Mouse (Mus musculus): ENCODE results near the gene Fxyd3.

Fxyd3 gene

DNA sequence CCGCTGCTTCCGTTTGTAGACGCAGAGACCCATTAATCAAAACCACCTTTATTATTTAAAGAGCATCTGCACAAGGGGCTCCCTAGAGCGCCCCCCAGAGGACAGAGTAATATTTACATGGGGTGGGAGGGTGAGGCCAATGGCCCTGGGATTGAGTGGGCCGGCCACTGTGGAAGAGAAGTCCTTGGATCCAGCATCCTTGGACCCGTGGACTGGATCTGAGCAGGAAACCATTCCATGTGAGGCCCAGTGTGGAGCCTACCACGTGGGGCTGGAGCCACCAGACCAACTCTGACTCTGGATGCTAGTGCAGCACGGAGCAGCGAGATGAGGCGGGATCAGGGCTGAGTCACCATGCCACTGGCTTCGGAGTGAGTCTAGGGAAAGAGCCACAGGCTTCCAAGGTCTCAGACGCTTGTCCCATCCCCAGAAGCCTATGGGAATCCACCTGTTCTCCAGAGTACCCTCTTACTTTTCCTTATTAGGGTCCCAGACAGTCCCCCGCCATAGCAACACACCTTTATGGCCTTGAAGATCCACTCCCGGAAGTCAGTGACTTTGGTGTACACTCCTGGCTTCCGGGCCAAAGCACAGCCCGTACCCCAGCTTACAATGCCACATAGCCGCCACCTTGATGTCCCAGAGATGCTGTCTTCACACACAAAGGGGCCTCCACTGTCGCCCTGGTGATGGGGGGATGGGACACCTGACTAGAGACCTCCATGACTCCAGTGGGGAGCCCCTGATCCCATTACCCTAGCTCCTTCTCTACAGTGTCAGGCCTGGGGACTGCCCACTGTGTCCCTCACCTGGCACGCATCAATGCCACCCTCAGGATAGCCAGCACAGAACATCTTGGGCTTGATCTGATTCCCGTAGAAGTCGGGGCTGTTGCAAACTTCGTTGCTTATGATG, 22.4 kb upstream of the Fxyd3 start:
- peak in 1 of 2 experiments; percentile 49 for DNase-seq

DNA sequence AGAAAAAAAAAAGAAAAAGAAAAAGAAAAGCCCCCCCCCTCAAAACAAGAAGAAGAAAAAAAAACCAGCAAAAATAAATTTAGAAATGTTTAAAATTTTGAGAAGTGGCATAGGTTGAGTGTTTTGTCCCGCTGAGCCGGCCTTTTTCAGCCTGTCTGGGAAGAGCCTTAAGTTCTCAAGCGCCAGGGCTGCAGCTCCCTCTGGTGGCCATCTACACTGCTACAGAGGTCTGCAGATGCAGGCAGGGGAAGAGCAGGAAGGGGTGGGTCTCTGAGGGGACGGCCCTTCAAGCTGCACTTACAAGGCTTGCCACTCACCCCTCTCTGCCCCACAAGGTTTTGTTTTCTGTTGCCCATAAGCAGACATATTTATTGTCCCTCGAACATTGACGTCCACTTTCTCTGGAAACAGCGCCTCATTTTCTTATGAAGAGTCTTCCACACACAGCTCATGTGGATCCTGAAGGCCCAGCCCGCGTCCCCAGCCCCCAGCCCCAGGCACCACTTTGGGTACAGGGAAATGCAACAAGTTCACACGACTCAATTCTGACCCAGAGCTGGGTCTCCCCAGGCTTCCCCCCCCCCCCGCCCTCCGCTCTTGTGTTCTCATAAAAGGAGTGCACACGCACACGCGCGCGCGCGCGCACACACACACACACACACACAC, 21.2 kb upstream of the Fxyd3 start:
- peak; percentile 97 to 98 for DNase-seq

DNA sequence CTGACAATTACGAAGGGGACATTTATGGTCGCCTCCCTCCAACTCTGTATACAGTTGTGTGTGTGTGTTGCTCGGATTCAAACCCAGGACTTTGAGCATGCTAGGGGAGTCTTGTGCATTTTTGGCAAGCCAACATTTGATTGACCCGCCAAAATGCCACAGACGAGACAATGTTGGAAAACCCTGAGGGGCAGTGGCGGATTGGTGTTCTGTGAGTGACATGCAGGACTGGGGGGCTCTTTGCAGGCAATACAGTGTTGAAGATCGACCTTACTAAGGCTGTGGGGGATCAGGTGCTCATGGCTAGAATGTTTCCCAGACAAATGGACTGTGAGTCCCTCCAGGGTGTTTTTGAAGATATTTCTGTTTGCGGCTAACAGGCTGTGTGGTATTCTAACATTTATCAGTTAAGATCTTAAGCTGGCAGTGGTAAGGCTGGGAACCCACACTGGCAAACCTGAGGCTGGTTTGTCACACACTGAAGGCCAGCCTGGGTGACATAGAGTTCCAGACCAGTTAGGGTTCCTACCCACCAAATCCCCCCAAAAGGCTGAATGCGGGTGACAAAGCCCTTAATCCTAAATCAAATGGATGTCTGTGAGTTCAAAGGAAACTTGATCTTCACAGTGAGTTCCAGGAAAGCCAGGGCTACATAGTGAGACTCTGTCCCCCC, 20.5 kb upstream of the Fxyd3 start:
- DNase-seq = no peak

DNA sequence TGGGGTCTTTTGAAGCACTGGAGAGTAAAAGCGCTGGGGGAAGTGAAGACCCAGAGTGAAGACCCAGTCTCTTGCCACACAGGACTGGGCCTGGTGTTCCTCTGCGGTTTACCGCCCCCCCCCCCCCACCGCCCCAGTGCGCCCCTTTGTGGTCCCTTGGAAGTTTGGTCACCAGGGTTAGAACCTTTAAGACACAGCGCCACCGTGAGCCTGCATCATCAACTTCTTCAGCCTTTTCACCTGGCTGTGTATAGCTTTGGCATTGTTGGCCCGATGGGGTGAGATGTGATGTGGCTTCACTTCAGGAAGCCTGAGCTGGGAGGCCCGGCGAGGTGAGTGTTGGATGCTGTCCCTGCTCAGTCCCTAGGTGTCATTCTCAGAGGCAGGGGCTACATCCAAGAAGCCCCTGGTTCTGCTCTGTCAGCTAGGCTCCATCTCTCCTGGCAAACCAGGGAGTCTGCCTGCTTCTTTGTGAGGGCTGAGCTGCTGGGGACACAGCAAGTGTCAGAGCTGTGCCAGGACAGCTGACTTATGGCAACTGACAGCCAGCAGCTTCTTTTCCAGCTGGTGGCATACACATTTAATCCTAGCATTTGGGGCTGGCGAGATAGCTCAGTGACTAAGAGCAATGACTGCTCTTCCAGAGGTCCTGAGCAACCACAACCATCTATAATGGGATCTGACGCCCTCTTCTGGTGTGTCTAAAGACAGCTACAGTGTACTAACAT, 18.4 kb upstream of the Fxyd3 start:
- DNase-seq = peak; percentile 70

DNA sequence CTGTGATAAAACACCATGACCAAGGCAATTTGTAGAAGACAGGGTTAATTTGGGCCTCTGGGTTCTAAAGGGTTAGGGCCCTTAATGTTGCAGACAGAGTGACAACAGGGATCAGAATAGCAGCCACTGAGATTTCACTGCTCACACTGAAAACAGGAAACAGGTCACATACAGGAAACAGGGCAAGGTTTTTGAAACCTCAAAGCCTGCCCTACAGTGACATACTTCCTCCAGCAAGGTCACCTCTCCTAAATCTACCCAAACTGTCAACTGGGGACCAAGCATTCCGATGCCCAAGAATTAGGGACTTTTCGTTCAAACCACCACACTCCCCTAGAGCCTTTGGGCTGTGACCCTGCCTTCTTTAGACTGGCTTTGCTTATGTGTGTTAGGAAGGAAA, 13.2 kb upstream of the Fxyd3 start:
- DNase-seq = no peak

DNA sequence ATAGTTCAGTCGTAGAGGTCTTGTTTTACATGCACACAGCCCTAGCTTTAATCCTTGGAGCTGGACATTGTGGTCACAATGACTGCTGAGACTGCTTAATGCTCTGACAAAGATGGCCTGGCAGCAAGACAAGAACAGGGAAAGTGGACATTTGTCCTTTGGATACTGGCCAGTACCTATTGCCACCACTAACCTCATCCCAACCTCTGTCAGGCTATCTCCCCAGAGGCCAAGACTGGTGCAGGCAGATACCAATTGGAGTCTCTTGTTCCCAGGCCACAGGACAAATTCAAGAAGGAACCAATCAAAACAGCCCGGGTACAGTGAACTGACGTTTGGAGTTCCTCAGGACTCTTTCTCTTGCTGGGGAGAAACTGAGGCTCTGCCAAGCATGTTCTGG, 11.7 kb upstream of the Fxyd3 start:
- DNase-seq = no peak

DNA sequence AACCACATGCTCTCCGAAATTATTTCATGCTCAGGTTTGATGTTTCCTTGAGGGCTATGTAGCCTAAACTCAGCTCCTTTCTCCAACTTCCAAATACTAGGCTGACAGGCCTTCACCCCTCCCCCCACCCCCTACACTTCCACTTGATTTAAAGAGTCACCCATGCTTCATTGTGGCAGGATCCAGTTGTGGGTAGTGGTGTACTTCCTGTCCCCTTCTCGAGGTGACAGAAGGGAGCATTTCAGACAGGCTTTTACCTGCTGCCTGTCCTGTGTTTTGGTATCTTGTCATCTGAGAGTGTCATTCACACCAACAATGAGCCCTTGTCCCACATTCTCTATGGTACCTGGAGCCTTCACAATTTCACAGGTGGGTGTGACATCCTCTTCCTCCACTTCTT, 10.8 kb upstream of the Fxyd3 start:
- DNase-seq = no peak

DNA sequence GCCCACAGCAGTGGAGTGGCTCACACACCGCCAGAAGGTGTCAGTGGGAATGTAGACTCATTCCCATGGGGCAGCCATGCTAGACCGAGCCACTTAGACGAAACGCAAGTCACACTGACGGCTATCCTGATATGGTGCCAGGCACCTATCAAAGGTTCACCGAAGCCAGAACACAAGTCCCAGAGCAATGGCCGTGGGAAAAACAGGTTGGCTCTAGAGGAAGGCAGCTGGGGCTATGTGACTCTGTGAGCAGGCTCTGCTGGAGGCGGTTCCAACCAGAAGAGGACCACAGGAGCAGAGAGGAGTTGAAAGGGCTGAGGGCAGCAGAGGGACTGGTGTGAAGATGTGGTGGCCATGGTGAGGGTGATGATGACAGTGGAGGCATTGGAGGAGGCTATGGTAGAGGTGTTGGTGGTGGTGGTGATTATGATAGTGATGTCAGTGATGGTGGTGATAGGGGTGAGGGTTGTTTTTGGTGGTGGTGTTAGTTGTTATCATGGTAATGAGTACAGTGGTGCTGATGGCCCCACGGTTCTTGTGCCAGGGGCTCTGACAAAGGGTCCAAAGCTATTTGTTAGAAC, 9.8 kb upstream of the Fxyd3 start:
- DNase-seq = peak in 1 of 2 experiments; percentile 15

DNA sequence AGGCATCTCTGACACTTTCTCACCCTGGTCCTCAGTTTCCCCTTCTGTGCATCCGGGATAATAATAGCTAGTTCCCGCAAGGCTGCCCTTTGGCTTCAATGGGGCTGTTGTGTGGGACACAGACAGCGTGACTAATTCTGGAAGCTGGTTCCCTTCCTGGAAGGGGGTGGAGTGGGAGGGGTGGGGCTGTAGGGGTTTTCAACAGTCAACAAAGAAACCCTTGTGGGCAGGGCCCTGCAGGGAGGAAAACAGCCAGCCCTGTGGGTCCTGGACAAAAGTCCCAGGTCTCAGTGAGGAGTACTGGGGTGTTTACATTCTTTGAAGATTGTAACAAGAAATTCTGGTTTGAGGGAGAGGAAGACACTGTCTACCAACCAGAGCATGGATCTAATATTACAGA, 8.7 kb upstream of the Fxyd3 start:
- DNase-seq = peak in 1 of 2 experiments; percentile 47

DNA sequence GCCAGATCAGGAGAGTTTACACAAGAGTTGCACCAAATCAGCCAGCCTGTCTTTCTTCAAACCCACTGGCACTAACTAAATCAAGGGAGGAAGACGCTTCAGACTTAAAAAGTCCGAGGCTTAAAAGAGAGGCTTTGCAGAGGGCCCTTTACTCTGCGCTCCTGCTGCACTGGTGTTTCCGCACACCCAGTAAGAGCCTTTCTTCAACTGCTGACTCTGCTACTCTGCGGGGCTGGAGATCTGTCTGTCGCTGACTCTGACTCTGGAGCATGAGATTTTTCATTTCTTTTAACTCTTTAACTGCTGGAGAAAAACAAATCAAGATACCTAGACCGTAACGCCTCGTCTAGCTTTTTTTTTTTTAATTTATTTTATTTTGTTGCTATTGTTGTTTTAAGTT, 7.6 kb upstream of the Fxyd3 start:
- DNase-seq = no peak

DNA sequence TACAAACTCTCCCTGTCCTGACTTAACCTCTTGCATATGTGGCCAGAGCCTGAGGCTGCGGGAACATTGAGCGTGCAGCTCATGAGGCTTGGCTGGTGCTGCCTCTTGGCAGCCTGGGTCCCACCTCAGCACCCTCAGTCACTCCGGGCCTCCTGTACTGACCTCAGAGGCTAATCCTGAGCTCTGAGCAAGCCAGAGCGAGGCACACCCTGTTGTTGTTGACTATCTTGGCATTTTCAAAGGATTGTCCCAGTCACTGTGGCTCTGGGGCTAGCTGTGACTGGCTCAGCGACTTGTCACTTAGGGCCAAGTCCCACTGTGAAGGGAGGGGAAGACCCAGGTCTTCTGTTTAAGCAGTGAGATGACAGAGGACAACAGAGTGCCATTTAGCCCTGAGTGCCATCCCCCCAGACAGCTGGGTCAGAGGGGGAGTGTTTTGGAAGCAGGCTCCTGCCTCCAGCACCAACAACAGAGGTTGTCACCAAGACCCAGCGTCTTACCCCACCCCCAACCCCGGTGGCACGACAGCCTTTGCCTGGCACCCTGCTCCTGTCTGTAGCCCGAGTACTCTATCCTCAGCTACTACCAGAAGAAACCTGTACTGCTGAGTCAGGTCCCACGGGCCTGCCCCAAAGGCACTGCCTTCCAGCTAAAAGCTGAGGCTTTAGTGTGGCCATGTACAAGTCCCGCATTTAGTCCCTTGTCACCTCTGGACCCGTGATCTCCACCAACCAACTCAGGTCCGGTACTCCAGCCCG, 6.5 kb upstream of the Fxyd3 start:
- DNase-seq = peak; percentile 84 to 86

DNA sequence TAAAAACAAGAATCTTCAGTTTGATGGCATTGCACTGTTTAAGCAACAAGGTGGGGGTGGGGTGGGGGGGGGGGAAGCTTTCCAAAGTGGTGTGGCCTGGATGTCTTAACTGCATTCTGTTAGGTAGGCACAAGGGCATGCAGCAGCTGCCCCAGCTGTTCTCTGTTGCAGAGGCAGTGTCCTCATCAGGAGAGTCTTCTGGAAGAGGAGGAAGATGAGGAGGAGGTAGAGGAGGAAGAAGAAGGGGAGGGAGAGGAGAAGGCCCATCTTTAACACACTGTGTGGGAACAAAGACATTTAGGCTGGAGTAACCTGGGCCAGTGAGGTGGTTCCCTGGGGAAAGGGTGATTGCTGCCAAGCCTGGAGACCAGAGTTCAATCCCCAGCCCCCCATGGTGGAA, 5.6 kb upstream of the Fxyd3 start:
- no peak for DNase-seq

DNA sequence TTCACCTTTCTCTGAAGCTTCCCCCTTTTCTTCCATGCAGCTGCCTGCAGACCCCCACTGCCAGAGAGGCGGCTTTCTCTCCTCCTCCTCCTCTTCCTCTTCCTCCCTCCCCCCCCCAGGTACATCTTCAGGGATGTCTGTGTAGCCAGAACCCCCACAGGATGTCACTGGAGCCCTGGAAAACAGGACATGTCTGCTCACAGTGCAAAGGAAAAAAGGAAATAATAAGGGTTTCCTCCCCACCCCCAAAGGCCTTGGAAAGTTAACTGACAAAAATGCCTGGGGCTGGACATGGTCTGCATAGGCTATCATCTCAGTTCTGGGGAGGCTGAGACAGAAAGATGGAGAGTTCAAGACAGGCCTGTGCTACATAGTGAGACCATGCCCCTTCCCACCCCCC, 4.6 kb upstream of the Fxyd3 start:
- DNase-seq = peak; percentile 54 to 55

DNA sequence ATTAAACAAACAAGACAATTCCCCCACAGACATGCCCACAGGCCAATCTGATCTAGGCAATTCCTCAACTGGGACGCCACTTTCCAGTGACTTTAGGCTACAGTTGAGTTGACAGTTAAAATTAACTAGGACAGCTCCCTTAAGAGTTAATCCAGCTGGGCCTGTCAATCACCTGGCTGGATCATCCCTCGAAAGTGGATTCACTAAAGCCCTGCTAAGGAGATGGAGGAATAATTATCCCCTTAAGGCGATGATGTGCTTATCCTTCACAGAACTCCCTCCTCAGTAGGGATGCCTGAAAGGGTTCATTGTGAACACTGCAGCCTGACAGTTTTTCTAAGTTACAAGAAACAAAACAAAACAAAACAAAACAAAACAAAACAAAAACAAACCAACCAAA, 4.1 kb upstream of the Fxyd3 start:
- DNase-seq = no peak

DNA sequence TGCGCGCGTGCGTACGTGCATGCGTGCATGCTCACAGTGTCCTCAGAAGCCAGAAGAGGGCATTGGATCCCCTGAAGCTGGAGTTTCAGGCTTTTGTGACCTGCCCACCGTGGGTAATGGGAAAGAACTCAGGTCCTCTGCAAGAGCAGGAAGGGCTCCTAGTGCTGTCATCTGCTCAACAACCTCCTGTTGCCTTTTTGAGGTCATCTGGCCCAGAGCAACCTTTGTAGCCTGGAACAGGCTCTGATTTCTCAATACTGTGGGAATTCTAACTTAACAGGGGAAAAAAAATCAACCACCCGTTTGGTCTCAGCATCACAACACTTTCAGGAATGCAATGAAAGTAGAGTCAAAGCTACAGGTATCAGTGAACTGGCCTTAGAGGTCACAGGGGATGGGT, 3.2 kb upstream of the Fxyd3 start:
- DNase-seq = no peak

DNA sequence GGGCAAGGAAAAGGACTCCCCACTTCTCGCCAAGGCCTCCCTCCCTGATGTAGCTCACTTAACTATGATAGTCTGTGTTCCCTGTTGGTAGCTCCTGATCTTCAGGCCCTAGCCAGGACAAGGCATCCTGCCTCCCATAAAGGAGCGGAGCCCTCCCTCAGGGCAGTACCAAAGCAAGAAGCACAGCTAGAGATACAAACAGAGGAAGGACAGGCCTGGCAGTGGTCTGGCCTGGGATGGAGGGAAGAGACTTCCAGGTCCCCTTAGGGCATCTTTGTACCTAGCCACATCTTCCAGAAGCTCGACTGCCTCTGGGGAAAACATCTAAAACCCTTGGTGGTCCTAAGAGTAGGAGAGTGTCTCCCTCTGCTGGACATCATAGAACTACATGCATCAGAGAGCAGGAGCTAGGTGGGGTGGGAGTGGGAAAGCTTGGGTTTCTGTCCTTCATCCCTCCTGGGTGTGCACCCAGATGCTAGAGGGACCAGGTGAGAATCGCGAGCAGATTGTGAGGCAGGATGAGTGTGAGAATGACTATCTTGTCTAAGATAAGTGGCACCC, 1.5 kb upstream of the Fxyd3 start:
- DNase-seq = peak; percentile 70 to 83

DNA sequence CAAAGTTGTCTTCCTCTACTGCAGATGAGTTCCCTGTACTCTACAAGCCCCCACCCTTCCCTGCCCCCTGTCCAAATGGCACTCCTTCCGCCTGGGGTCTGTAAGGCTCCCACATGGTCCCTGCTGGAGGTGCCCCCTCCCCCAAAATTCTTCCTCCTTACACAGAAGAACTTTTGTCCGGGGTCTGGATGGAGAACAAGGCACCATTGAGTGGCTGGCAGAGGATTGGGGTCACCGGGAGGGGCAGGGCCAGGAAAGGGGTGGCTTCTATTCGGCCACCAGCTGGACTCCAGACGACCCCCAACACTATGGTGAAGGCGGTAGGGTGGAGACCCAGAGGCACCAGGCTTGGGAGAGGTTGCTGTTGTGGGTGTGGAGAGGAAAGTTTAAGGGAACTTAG, 966 bp upstream of the Fxyd3 start:
- DNase-seq = peak in 1 of 2 experiments; percentile 55

DNA sequence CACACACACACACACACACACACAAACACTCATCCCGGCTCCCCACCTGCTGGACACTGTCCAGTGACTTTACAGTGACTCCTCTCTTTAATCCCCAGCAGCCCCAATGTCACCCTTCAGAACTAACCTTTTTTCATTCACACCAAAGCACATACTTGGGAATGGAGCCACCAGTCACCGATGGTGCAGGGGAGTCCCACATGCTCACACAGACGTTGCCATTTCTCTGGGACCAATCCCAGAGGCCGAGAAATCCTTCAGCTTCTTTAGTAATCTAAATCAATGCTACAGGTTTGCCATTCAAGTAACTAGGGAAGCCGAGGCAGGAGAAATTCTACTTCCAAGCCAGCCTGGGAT, 1.8 kb downstream of the Fxyd3 start:
- DNase-seq = peak in 1 of 2 experiments; percentile 54

DNA sequence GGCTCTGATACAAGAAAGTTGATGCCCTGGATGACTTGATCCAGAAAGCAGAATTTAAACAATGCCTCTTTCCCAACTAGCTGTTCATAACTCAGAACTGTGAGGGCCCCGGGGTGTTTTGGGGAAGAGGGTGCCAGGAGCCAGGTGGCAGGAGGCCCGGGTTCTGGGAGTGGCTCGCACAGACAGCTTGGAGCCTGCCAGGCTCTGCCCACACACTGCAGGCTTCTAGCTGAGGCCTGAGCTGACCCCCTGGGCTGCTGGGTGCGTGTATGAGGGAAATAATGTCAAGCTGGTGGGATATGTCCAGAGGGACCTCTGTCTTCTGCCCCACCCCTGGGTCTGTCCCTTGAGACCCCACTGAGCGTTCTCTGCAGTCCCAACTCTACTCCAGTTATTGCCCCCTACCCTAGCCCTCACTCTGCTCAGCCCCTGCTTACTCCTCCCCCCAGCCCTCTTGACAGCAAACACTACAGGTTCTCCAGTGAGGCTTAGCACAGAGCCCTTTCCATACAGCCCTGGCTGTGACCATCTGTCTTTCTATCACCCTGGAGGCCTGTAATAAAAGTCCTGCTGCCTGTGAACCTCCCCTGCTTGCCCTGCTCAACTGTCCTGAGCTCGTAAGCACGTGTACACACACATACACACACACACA, 2.3 kb downstream of the Fxyd3 start:
- DNase-seq = peak in 1 of 2 experiments; percentile 51

DNA sequence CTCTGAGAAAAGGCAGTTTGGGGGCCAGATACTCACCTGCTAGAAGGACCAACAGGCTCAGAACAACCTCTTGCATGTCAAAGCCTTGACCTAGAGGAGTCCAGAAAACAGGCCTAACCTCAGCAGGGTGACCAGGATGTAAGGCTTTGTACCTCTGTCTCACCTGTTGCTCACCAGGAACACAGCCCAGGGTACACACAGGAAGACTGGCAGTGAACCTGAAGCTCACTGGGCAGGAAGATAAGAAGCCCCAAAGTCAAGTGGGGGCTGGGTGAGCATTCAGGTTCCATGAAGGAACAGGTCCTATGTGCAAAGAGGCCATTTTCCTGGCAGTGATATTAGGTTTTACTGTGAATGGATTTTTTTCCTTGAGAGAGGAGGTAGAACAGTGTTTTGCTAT, 3.0 kb downstream of the Fxyd3 start:
- no peak for DNase-seq

DNA sequence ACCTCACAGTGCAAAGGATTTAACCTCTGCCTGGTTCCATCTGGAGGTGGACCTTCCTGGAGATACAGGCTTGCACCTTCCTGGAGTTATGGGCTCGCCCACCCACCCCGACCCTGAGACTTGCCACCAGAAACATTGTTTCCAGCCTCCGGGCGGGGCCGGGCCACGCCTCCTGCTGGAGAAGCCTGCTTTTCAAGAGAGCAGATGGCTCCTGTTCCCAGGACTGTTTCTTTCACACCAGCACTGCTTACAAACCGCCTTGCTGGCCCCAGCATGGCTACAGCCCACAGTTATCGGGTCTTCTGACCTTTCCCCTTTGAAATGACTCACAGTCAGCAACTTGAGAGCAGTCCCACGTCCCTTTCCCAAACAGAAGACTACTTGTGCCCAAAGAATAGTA, 4.2 kb downstream of the Fxyd3 start:
- peak in 1 of 2 experiments; percentile 54 for DNase-seq
